In the genomic region with DNA sequence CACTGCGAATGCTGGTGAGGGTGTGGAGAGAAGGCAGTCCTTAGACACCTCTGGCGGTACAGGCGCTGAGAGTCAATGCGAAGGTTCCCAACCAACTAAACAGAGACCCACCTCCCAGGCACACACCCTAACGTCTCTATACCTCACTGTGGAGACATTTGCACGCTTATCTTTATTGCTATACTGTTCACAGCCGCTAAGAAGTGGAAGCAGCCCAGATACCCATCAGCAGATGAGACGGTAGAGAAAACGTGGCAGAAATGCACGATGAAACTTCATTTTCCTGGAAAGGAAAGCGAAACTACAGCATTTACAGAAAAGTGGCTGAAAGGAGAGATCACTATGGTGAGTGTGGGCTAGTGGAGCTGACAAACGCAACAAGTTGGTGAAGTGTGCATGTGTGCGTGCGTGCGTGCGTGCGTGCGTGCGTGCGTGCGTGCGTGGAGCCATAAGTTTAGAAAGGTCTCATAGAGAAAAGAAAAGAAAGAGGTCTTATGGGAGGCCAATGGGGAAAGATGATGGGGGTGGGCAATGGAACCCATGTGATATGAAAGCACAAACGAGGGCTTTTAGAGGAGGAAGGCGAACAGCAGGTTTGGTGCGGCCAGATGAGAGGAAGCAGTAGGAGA, we compare ENCODE assay signal across 15 mouse cellular contexts.
"Had no signal": no experiment of that assay in that cellular context is flagged by ENCODE, and none has a peak within 500 bp of the region (broad histone marks: within the 10 kb centered on the region; RNA-seq: fewer than 3 reads in every experiment).

No protein-coding gene starts in this region.

- H3K9ac ChIP-seq: limb, embryonic 12.5 days; midbrain, embryonic 12.5 days; neural tube, embryonic 13.5 days had no signal

- H3K4me1 ChIP-seq: limb, embryonic 12.5 days; midbrain, embryonic 12.5 days; neural tube, embryonic 13.5 days had no signal

- H3K27ac ChIP-seq: layer of hippocampus, adult 2 months; limb, embryonic 12.5 days; midbrain, embryonic 12.5 days; neural tube, embryonic 13.5 days had no signal

- H3K4me3 ChIP-seq: layer of hippocampus, adult 2 months; limb, embryonic 12.5 days; megakaryocyte, embryonic 14.5 days; midbrain, embryonic 12.5 days; neural tube, embryonic 13.5 days had no signal

- ATAC-seq: lung, postnatal 0 days; midbrain, embryonic 16.5 days had no signal

- DNase-seq: kidney, postnatal 10 days; kidney, postnatal 4 days; lung, adult 2 months; lung, postnatal 36 days; retina, postnatal 1 day; right cerebral cortex, postnatal 4 days; spleen, adult 18-20 months; thymus, postnatal 4 days had no signal

- H3K9me3 ChIP-seq: limb, embryonic 12.5 days; midbrain, embryonic 12.5 days; neural tube, embryonic 13.5 days had no signal

- H3K27me3 ChIP-seq: limb, embryonic 12.5 days; megakaryocyte, embryonic 14.5 days; midbrain, embryonic 12.5 days; neural tube, embryonic 13.5 days had no signal

- H3K36me3 ChIP-seq: limb, embryonic 12.5 days; midbrain, embryonic 12.5 days; neural tube, embryonic 13.5 days had no signal

- H3K4me2 ChIP-seq: limb, embryonic 12.5 days; midbrain, embryonic 12.5 days; neural tube, embryonic 13.5 days had no signal
